Comparison of ENCODE assay signal across 13 mouse cellular contexts in the genomic region with DNA sequence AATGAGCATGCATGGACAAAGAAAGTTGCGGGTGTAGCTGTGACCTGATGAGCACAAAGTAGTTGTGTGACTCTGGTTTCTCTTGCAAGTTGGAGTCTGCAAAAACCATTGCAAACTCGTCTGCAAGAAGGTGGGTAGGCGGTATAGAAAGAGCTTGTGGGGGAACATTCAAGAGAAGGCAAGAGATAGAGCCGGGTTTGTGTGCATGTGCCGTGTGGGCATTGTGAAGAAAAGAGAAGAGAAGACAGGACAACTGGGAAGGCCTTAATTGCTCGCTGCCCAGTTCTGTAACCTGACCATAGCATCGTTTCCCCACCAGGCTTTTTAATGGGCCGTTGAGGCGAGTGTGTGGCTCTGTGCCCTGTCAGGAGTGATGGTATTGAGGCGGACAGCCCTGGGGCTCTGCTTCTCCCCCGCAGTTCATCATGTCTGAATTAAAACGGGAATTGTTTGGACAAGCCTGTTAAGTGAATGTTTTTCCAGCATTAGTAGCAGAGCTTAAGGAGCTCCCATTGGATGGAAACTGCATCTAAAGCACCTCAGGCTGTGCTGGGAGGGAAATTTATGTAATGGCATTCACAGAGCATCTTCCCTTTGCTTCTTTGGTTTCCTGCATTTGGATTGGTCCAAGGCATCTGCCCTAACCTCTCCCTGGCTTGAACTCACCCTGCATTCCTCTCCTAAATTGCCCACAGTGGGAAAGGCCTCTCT.
DNase-seq lines count a peak whose midpoint lies in the region; ATAC-seq lines count a peak whose summit lies in the region.
"Had no signal": no experiment of that assay in that cellular context is flagged by ENCODE, and none has a peak within 500 bp of the region (broad histone marks: within the 10 kb centered on the region; RNA-seq: fewer than 3 reads in every experiment).

No protein-coding gene starts in this region.

- DNase-seq in kidney, postnatal 36 days = no peak
- peak; percentile 48 for DNase-seq in embryonic facial prominence, embryonic 11.5 days (ENCODE audit: low spot score)
- DNase-seq in layer of hippocampus, postnatal 14 days (ENCODE audit: low spot score in 2 of 2) = peak; percentile 5 to 21
- DNase-seq in MN1 (ENCODE audit: low spot score) = no peak
- no peak for DNase-seq in ovary, postnatal 10 days (ENCODE audit: low spot score)
- no peak for DNase-seq in testis, postnatal 14 days (ENCODE audit: low spot score)
- DNase-seq: adrenal gland, adult 2 months; kidney, postnatal 14 days; lung, postnatal 14 days; thymus, postnatal 36 days had no signal

- H3K27me3 ChIP-seq in kidney, embryonic 16.5 days (ENCODE audit: insufficient read depth, low read length) = no peaks in the 10 kb centered on the region
- H3K27me3 ChIP-seq in embryonic facial prominence, embryonic 11.5 days (ENCODE audit: control insufficient read depth, insufficient read depth, low read length) = no peaks in the 10 kb centered on the region
- no peaks in the 10 kb centered on the region for H3K27me3 ChIP-seq in neural tube, embryonic 13.5 days
- H3K27me3 ChIP-seq: embryonic facial prominence, embryonic 13.5 days had no signal

- H3K27ac ChIP-seq in kidney, embryonic 16.5 days (ENCODE audit: low read length) = peak overlapping the region; percentile 51; the same call in 1 of the 2 replicates
- H3K27ac ChIP-seq in embryonic facial prominence, embryonic 11.5 days (replicated peaks; ENCODE audit: low read depth, low read length) = no peak overlapping the region
- 0 out of 2 replicates have a peak overlapping the region, but pooled peaks have one; percentile 33 for H3K27ac ChIP-seq in neural tube, embryonic 13.5 days (replicated peaks)
- H3K27ac ChIP-seq: embryonic facial prominence, embryonic 13.5 days had no signal

- no peak overlapping the region for H3K9ac ChIP-seq in kidney, embryonic 16.5 days (replicated peaks; ENCODE audit: low read length)
- H3K9ac ChIP-seq in embryonic facial prominence, embryonic 11.5 days (replicated peaks; ENCODE audit: low read length) = no peak overlapping the region
- H3K9ac ChIP-seq in neural tube, embryonic 13.5 days = no peak overlapping the region
- H3K9ac ChIP-seq: embryonic facial prominence, embryonic 13.5 days had no signal

- no peak overlapping the region for H3K4me3 ChIP-seq in kidney, embryonic 16.5 days (ENCODE audit: low read length)
- H3K4me3 ChIP-seq in embryonic facial prominence, embryonic 11.5 days (ENCODE audit: low read depth, low read length) = no peak overlapping the region
- no peak overlapping the region for H3K4me3 ChIP-seq in neural tube, embryonic 13.5 days
- H3K4me3 ChIP-seq: embryonic facial prominence, embryonic 13.5 days had no signal

- no peaks in the 10 kb centered on the region for H3K9me3 ChIP-seq in kidney, embryonic 16.5 days (ENCODE audit: low read length)
- H3K9me3 ChIP-seq in embryonic facial prominence, embryonic 11.5 days (replicated peaks; ENCODE audit: control insufficient read depth, low read length) = no peaks in the 10 kb centered on the region
- H3K9me3 ChIP-seq in neural tube, embryonic 13.5 days = no peaks in the 10 kb centered on the region
- H3K9me3 ChIP-seq: embryonic facial prominence, embryonic 13.5 days had no signal

- ATAC-seq in kidney, embryonic 16.5 days (ENCODE audit: low FRiP score, low TSS enrichment) = peak; percentile 82
- ATAC-seq in embryonic facial prominence, embryonic 11.5 days (replicated peaks; ENCODE audit: insufficient number of reproducible peaks, low FRiP score, low TSS enrichment, low read depth) = peak; percentile 83; the same call in 1 of the 2 replicates
- ATAC-seq in neural tube, embryonic 13.5 days (ENCODE audit: low read depth) = no peak

- 26% methylated on average over 12 of the region's 12 CpGs for WGBS in kidney, embryonic 16.5 days
- WGBS in embryonic facial prominence, embryonic 11.5 days = 34% methylated on average over 12 of the region's 12 CpGs
- WGBS in neural tube, embryonic 13.5 days = 39% methylated on average over 12 of the region's 12 CpGs

- no peaks in the 10 kb centered on the region for H3K36me3 ChIP-seq in kidney, embryonic 16.5 days (ENCODE audit: insufficient read depth, low read length)
- no peaks in the 10 kb centered on the region for H3K36me3 ChIP-seq in embryonic facial prominence, embryonic 11.5 days (replicated peaks; ENCODE audit: control insufficient read depth, insufficient read depth, low read depth, low read length)
- no peaks in the 10 kb centered on the region for H3K36me3 ChIP-seq in neural tube, embryonic 13.5 days
- H3K36me3 ChIP-seq: embryonic facial prominence, embryonic 13.5 days had no signal

- H3K4me1 ChIP-seq in kidney, embryonic 16.5 days (ENCODE audit: insufficient read depth, low read length) = no peaks in the 10 kb centered on the region
- no peaks in the 10 kb centered on the region for H3K4me1 ChIP-seq in embryonic facial prominence, embryonic 11.5 days (ENCODE audit: control insufficient read depth, insufficient read depth, low read length)
- peaks cover 13% of the 10 kb centered on the region for H3K4me1 ChIP-seq in neural tube, embryonic 13.5 days (replicated peaks)

- no peak overlapping the region for H3K4me2 ChIP-seq in kidney, embryonic 16.5 days (replicated peaks; ENCODE audit: low read depth, low read length)
- no peak overlapping the region for H3K4me2 ChIP-seq in embryonic facial prominence, embryonic 11.5 days (ENCODE audit: low read depth, low read length)
- no peak overlapping the region for H3K4me2 ChIP-seq in neural tube, embryonic 13.5 days
- H3K4me2 ChIP-seq: embryonic facial prominence, embryonic 13.5 days had no signal

Comparison
In these comparisons a context has a peak if more than half of its experiments do, and no peak if none do; other contexts are left out.
1. DNase-seq: peak in embryonic facial prominence, embryonic 11.5 days (single experiment) and layer of hippocampus, postnatal 14 days (2 of 2); none in kidney, postnatal 36 days (0 of 2), MN1 (single experiment), ovary, postnatal 10 days (single experiment) and testis, postnatal 14 days (single experiment).